In the genomic region with DNA sequence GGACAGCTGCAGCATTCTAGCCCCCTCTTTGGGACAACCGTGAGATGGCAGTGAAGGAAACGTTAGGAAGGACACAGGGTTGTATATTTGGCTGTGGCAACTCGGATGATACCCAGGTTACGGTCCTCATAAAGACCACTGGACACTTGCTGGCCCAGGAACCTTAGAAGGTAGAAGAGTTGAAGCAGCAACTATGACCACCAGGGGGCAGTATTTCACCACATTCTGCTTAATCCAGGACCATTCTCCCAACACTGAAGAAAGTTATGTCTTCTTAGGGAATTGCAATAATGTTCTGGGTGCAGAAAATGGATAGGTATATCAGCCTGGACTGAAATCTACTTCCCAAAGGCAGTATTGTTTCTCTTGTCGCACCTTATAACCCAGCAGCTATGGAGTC, we compare ENCODE assay signal across 8 mouse cellular contexts.
DNase-seq lines count a peak whose midpoint lies in the region; ATAC-seq and TF ChIP-seq lines count a peak whose summit lies in the region.

No protein-coding gene starts in this region.

- H3K4me3 ChIP-seq in thymus, adult 2 months (ENCODE audit: control insufficient read depth, insufficient read depth, low read length): no peak overlapping the region
- no peak overlapping the region for H3K4me3 ChIP-seq in limb, embryonic 14.5 days (replicated peaks; ENCODE audit: low read length)
- no peak overlapping the region for H3K4me3 ChIP-seq in neural tube, embryonic 13.5 days

- ATAC-seq in limb, embryonic 14.5 days (ENCODE audit: low FRiP score, low read depth): 0 out of 2 replicates have a peak, but pooled peaks have one; percentile 27
- peak; percentile 52; the same call in 1 of the 2 replicates for ATAC-seq in neural tube, embryonic 13.5 days (ENCODE audit: low read depth)

- no peak overlapping the region for H3K9ac ChIP-seq in limb, embryonic 14.5 days (ENCODE audit: low read depth, low read length, severe bottlenecking)
- no peak overlapping the region for H3K9ac ChIP-seq in neural tube, embryonic 13.5 days

- peak; percentile 64 for DNase-seq in thymus, adult 2 months
- DNase-seq in thymus, adult 18-20 months: no peak
- DNase-seq in cerebellum, adult 18-20 months: peak; percentile 63 to 76
- peak; percentile 57 to 74 for DNase-seq in frontal cortex, postnatal 25 days (ENCODE audit: low spot score in 2 of 2)
- DNase-seq in kidney, adult 9 months: peak; percentile 77
- DNase-seq in limb, embryonic 14.5 days (ENCODE audit: low spot score): peak; percentile 90
- peak; percentile 70 for DNase-seq in thymus, postnatal 14 days

- 27% methylated on average over 5 of the region's 5 CpGs for WGBS in thymus, adult 2 months
- 29% methylated on average over 5 of the region's 5 CpGs for WGBS in limb, embryonic 14.5 days
- WGBS in neural tube, embryonic 13.5 days: 21% methylated on average over 5 of the region's 5 CpGs

- H3K4me1 ChIP-seq in thymus, adult 2 months (replicated peaks; ENCODE audit: control insufficient read depth, insufficient read depth, low read length): peaks cover 20% of the 10 kb centered on the region
- H3K4me1 ChIP-seq in limb, embryonic 14.5 days (ENCODE audit: control insufficient read depth, insufficient read depth, low read length): no peaks in the 10 kb centered on the region
- H3K4me1 ChIP-seq in neural tube, embryonic 13.5 days (replicated peaks): peaks cover 22% of the 10 kb centered on the region

- TF ChIP-seq CTCF in thymus, adult 2 months (IDR thresholded peaks at IDR 0.05; ENCODE audit: borderline replicate concordance, control insufficient read depth, extremely low read depth, insufficient read depth, low read length, poor library complexity): no peak

- H3K27me3 ChIP-seq in thymus, adult 2 months (ENCODE audit: control insufficient read depth, insufficient read depth, low read length): no peaks in the 10 kb centered on the region
- H3K27me3 ChIP-seq in limb, embryonic 14.5 days (ENCODE audit: control insufficient read depth, insufficient read depth, low read length): peaks cover 11% of the 10 kb centered on the region
- H3K27me3 ChIP-seq in neural tube, embryonic 13.5 days: peaks cover 12% of the 10 kb centered on the region

- H3K36me3 ChIP-seq in thymus, adult 2 months (ENCODE audit: control insufficient read depth, insufficient read depth, low read length): no peaks in the 10 kb centered on the region
- no peaks in the 10 kb centered on the region for H3K36me3 ChIP-seq in limb, embryonic 14.5 days (ENCODE audit: control insufficient read depth, insufficient read depth, low read length)
- no peaks in the 10 kb centered on the region for H3K36me3 ChIP-seq in neural tube, embryonic 13.5 days

- no peak overlapping the region for H3K4me2 ChIP-seq in limb, embryonic 14.5 days (replicated peaks; ENCODE audit: low read depth, low read length, severe bottlenecking)
- H3K4me2 ChIP-seq in neural tube, embryonic 13.5 days: no peak overlapping the region

- H3K9me3 ChIP-seq in limb, embryonic 14.5 days (ENCODE audit: control insufficient read depth, low read length): no peaks in the 10 kb centered on the region
- H3K9me3 ChIP-seq in neural tube, embryonic 13.5 days: no peaks in the 10 kb centered on the region

- no peak overlapping the region for H3K27ac ChIP-seq in thymus, adult 2 months (ENCODE audit: control insufficient read depth, insufficient read depth, low read length)
- H3K27ac ChIP-seq in limb, embryonic 14.5 days (replicated peaks; ENCODE audit: low read depth, low read length): no peak overlapping the region
- no peak overlapping the region for H3K27ac ChIP-seq in neural tube, embryonic 13.5 days (replicated peaks)

- TF ChIP-seq POLR2A in thymus, adult 2 months (IDR thresholded peaks at IDR 0.05; ENCODE audit: control insufficient read depth, extremely low read depth, insufficient read depth, low read length, poor library complexity): no peak
- TF ChIP-seq POLR2A in limb, embryonic 14.5 days (IDR thresholded peaks at IDR 0.05; ENCODE audit: borderline replicate concordance, extremely low read depth, insufficient read depth, insufficient read length): no peak

Comparison
In these comparisons a context has a peak if more than half of its experiments do, and no peak if none do; other contexts are left out.
1. DNase-seq: peak in thymus, adult 2 months (single experiment), cerebellum, adult 18-20 months (2 of 2), frontal cortex, postnatal 25 days (2 of 2), kidney, adult 9 months (single experiment), limb, embryonic 14.5 days (single experiment) and thymus, postnatal 14 days (single experiment); none in thymus, adult 18-20 months (0 of 2).